Mouse (Mus musculus) ES-E14 (cell line): Measurements from ENCODE around the gene Omd. TPM values are rescaled to one million over a fixed set of nuclear protein-coding genes. Genes with fewer than 3 reads are reported as not detected.

Experiments used
- DNase-seq: peaks from one replicate; pipeline ENCODE4 v3.0.0-alpha.2; 2013; ENCODE audit warnings: low read depth, low spot score
- H3K27ac ChIP-seq: 2 replicates; pipeline ENCODE4 v1.5.1; 2012; ENCODE audit warnings: low read depth, mild to moderate bottlenecking, low read length, moderate library complexity, mixed read lengths; ENCODE audit not compliant: poor library complexity, insufficient read depth, severe bottlenecking
- H3K36me3 ChIP-seq: 2 replicates; pipeline ENCODE4 v1.6.1; 2012; ENCODE audit warnings: mild to moderate bottlenecking, low read length, moderate library complexity, mixed read lengths; ENCODE audit not compliant: control insufficient read depth, poor library complexity, insufficient read depth, severe bottlenecking
- H3K4me1 ChIP-seq, 2 experiments: fragments of 150-350 bp in 1 of 2; sonication (generic) in 1 of 2; 2 replicates each; pipeline ENCODE4 v1.6.1; 2012; ENCODE audit warnings: low read length in 2 of 2, mild to moderate bottlenecking in 1 of 2, mixed read lengths in 1 of 2; ENCODE audit not compliant: control insufficient read depth in 2 of 2, insufficient read depth in 2 of 2, poor library complexity in 1 of 2
- H3K4me3 ChIP-seq, 2 experiments: fragments of 150-350 bp in 1 of 2; sonication (generic) in 1 of 2; 2 replicates each; pipeline ENCODE4 v1.5.1; 2012; ENCODE audit warnings: low read length in 2 of 2, low read depth in 1 of 2, mild to moderate bottlenecking in 1 of 2, mixed read lengths in 1 of 2; ENCODE audit not compliant: insufficient read depth in 1 of 2, poor library complexity in 1 of 2, severe bottlenecking in 1 of 2
- H3K9ac ChIP-seq: 2 replicates; pipeline ENCODE4 v1.6.1; 2012; ENCODE audit warnings: low read depth, mild to moderate bottlenecking, low read length, mixed read lengths; ENCODE audit not compliant: poor library complexity, insufficient read depth, severe bottlenecking
- H3K9me3 ChIP-seq: fragments of 150-350 bp; sonication (generic); 2 replicates; pipeline ENCODE4 v1.6.1; 2012; ENCODE audit warnings: low read depth, mild to moderate bottlenecking, low read length; ENCODE audit not compliant: control insufficient read depth, insufficient read depth
- CHD2 ChIP-seq: IDR thresholded peaks from 2 replicates; pipeline ENCODE4 v1.6.1; 2014; ENCODE audit warnings: mild to moderate bottlenecking, low read depth, low read length, inconsistent platforms
- HCFC1 ChIP-seq: IDR thresholded peaks from 2 replicates; pipeline ENCODE4 v1.6.1; 2012; ENCODE audit warnings: low read length, inconsistent platforms, borderline replicate concordance; ENCODE audit not compliant: insufficient read depth
- MAFK ChIP-seq: IDR thresholded peaks from 2 replicates; pipeline ENCODE4 v1.6.1; 2014; ENCODE audit warnings: mild to moderate bottlenecking, low read depth, low read length, inconsistent platforms; ENCODE audit not compliant: insufficient read depth
- ZC3H11A ChIP-seq: IDR thresholded peaks from 2 replicates; pipeline ENCODE4 v1.6.1; 2012; ENCODE audit warnings: low read depth, mild to moderate bottlenecking, inconsistent platforms, low read length, borderline replicate concordance
- ZNF384 ChIP-seq: IDR thresholded peaks from 2 replicates; pipeline ENCODE4 v1.6.1; 2012; ENCODE audit warnings: low read depth, low read length, inconsistent platforms
- in situ Hi-C, 2 experiments: fragments of 600-800 bp; cut with MboI; formaldehyde crosslinking; loops; one replicate each; pipeline ENCODE4 v1.15.1; 2025; ENCODE audit warnings: low sequenced_read_pairs in 2 of 2, inconsistent platforms in 1 of 2; ENCODE audit not compliant: unreplicated experiment in 2 of 2
- total RNA-seq: library from RNA; depleted of rRNA; stranded (reverse); fragments of 300-350 nt; gene quantifications from 2 replicates; pipeline ENCODE4 v1.2.3, GENCODE M21; 2012

Omd gene
- total RNA-seq, 1 experiment: not detected

DNA sequence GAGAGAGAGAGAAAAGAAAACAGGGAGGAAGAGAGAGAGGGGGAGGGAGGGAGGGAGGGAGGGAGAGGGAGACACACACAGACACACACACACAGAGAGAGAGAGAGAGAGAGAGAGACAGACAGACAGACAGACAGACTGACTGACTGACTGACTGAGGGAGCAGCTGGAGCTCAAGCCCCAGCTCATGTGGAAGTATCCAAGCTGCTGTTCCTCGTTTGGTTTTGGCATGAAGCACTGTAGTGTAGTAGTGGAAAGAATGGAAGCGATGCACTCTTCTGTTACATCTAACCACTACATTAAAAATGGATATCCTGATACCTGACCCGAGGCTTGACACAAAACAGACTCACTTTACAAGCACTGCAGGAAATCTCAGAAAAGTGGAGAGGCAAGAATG, 36.6 kb upstream of the Omd start:
- no peak for DNase-seq
- Histone ChIP-seq H3K36me3 (no peaks in the 10 kb centered on the region), H3K9me3 (no peaks in the 10 kb centered on the region), H3K4me3 (no peak overlapping the region), H3K27ac (no peak overlapping the region), H3K9ac (no peak overlapping the region), H3K4me1 (no peaks in the 10 kb centered on the region)
- in situ Hi-C loops: no loop called here
- no peak for TF ChIP-seq MAFK
- no peak for TF ChIP-seq CHD2
- no peak for TF ChIP-seq ZNF384
- TF ChIP-seq ZC3H11A: no peak

GRCm38 (mm10) chr13:49546517-49546916, 35.7 kb upstream of the Omd start:
- Histone ChIP-seq H3K36me3 (no peaks in the 10 kb centered on the region), H3K27ac (no peak overlapping the region), H3K4me1 (no peaks in the 10 kb centered on the region), H3K4me3 (no peak overlapping the region), H3K9ac (no peak overlapping the region), H3K9me3 (no peaks in the 10 kb centered on the region)
- DNase-seq: no peak
- TF ChIP-seq MAFK (no peak), HCFC1 (no peak), ZC3H11A (no peak), CHD2 (no peak), ZNF384 (no peak)
- in situ Hi-C loops: no loop called here

DNA sequence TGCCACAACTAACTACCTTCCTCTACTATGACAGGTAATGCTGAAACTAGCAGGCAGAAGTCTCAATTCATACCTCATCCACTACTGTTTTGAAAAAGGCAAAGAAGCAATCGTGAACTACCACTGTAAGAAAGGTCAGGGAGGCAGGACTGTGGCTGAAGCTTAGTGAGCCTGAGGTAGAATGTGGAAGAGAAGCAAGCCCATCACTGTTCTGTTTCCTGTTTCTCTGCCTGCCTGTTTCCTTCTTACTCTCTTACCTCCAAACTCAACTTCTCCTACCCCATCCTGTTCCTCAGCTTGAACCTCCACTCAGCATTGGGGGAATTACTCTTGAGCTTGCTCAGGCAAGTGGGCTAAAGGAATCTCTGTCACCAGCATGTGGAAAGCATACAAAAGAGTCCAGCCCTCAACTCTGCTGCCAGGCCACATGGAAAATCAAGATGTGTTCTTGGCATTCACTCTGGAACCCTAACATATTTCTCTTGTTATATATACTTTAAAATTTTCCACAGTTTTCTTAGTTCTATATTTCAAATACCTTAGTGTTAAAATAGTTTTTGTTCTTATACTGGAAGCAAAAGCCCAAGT, 34.6 kb upstream of the Omd start:
- in situ Hi-C loops: no loop called here
- H3K9ac ChIP-seq: no peak overlapping the region
- DNase-seq: no peak
- H3K27ac ChIP-seq: no peak overlapping the region
- TF ChIP-seq ZNF384 (no peak), HCFC1 (no peak), CHD2 (no peak), ZC3H11A (no peak), MAFK (no peak)
- no peak overlapping the region for H3K4me3 ChIP-seq
- H3K9me3 ChIP-seq: no peaks in the 10 kb centered on the region
- no peaks in the 10 kb centered on the region for H3K4me1 ChIP-seq
- H3K36me3 ChIP-seq: no peaks in the 10 kb centered on the region

GRCm38 (mm10) chr13:49549616-49550015, 32.6 kb upstream of the Omd start:
- H3K9me3 ChIP-seq: no peaks in the 10 kb centered on the region
- H3K9ac ChIP-seq: no peak overlapping the region
- no peaks in the 10 kb centered on the region for H3K36me3 ChIP-seq
- TF ChIP-seq MAFK (no peak), ZC3H11A (no peak), CHD2 (no peak), ZNF384 (no peak), HCFC1 (no peak)
- no peaks in the 10 kb centered on the region for H3K4me1 ChIP-seq
- no peak overlapping the region for H3K27ac ChIP-seq
- no peak overlapping the region for H3K4me3 ChIP-seq
- in situ Hi-C loops: no loop called here
- DNase-seq: no peak

GRCm38 (mm10) chr13:49554519-49554918, 27.7 kb upstream of the Omd start:
- H3K4me3 ChIP-seq: no peak overlapping the region
- H3K36me3 ChIP-seq: no peaks in the 10 kb centered on the region
- H3K9ac ChIP-seq: no peak overlapping the region
- no peaks in the 10 kb centered on the region for H3K4me1 ChIP-seq
- no peaks in the 10 kb centered on the region for H3K9me3 ChIP-seq
- TF ChIP-seq MAFK (no peak), ZNF384 (no peak), CHD2 (no peak), HCFC1 (no peak), ZC3H11A (no peak)
- no peak overlapping the region for H3K27ac ChIP-seq
- in situ Hi-C loops: no loop called here
- no peak for DNase-seq
